24 mouse cellular contexts compared by ENCODE assay signal in the genomic region with DNA sequence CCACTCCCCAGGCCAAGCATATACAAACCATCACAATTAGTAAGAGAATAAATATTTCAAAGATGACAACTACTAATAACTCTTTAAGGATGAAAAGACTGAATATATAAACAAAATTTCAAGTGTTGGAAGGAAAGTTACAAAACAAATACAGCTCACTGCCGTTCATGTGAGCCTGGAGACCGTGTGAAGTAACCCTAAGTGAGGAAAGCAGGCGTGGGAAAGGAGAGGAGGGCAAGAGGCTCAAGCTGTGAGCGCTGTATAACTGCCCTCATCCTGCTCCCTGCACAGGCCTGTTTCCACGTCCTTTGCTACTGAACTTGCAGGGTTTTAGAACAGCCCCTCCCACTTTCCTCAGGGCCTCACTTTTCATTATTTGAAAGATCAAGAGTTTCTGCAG. TPM values are rescaled to one million over a fixed set of nuclear protein-coding genes. Genes with fewer than 3 reads are reported as not detected.
DNase-seq lines count a peak whose midpoint lies in the region; ATAC-seq and TF ChIP-seq lines count a peak whose summit lies in the region.
"Had no signal": no experiment of that assay in that cellular context is flagged by ENCODE, and none has a peak within 500 bp of the region (broad histone marks: within the 10 kb centered on the region; RNA-seq: fewer than 3 reads in every experiment).

No protein-coding gene starts in this region.

- intact Hi-C loops in gastrocnemius, adult 2 months (cut with DNase I) = no loop called here

- no peak for ATAC-seq in liver, embryonic 15.5 days (ENCODE audit: insufficient read depth)
- no peak for ATAC-seq in liver, embryonic 12.5 days
- ATAC-seq in midbrain, embryonic 11.5 days (ENCODE audit: low FRiP score) = no peak
- no peak for ATAC-seq in midbrain, embryonic 16.5 days
- ATAC-seq: activated CD4-positive, CD25-positive, alpha-beta regulatory T cell, adult 4 months; forebrain, embryonic 13.5 days; forebrain, embryonic 16.5 days; hindbrain, embryonic 16.5 days had no signal

- no peaks in the 10 kb centered on the region for H3K9me3 ChIP-seq in liver, embryonic 15.5 days (replicated peaks)
- H3K9me3 ChIP-seq in liver, embryonic 12.5 days (replicated peaks) = no peaks in the 10 kb centered on the region
- no peaks in the 10 kb centered on the region for H3K9me3 ChIP-seq in midbrain, embryonic 11.5 days (ENCODE audit: control insufficient read depth, low read length)
- H3K9me3 ChIP-seq in midbrain, embryonic 16.5 days (replicated peaks; ENCODE audit: control insufficient read depth, low read length, poor library complexity, severe bottlenecking) = no peaks in the 10 kb centered on the region
- H3K9me3 ChIP-seq: forebrain, embryonic 10.5 days; forebrain, embryonic 13.5 days; heart, embryonic 12.5 days; heart, embryonic 15.5 days; hindbrain, embryonic 10.5 days; hindbrain, embryonic 13.5 days had no signal

- no peak overlapping the region for H3K4me2 ChIP-seq in liver, embryonic 15.5 days
- H3K4me2 ChIP-seq in liver, embryonic 12.5 days = no peak overlapping the region
- H3K4me2 ChIP-seq in midbrain, embryonic 11.5 days = no peak overlapping the region
- H3K4me2 ChIP-seq in midbrain, embryonic 16.5 days (ENCODE audit: low read length) = no peak overlapping the region
- H3K4me2 ChIP-seq: forebrain, embryonic 13.5 days; heart, embryonic 12.5 days; heart, embryonic 15.5 days; hindbrain, embryonic 13.5 days had no signal

- H3K27ac ChIP-seq in gastrocnemius, adult 2 months = no peak overlapping the region
- H3K27ac ChIP-seq in liver, embryonic 15.5 days (replicated peaks) = peak overlapping the region; percentile 25; the same call in 1 of the 2 replicates
- H3K27ac ChIP-seq in liver, embryonic 12.5 days = no peak overlapping the region
- H3K27ac ChIP-seq in midbrain, embryonic 11.5 days (ENCODE audit: low read depth, low read length) = no peak overlapping the region
- H3K27ac ChIP-seq in midbrain, embryonic 16.5 days (ENCODE audit: low read length) = no peak overlapping the region
- H3K27ac ChIP-seq: forebrain, embryonic 10.5 days; forebrain, embryonic 13.5 days; heart, embryonic 15.5 days; hindbrain, embryonic 10.5 days; hindbrain, embryonic 13.5 days had no signal

- 75% methylated on average over 5 of the region's 5 CpGs for WGBS in liver, embryonic 15.5 days (ENCODE audit: insufficient replicate concordance)
- WGBS in liver, embryonic 12.5 days (ENCODE audit: insufficient replicate concordance) = 77% methylated on average over 5 of the region's 5 CpGs
- WGBS in midbrain, embryonic 11.5 days = 87% methylated on average over 5 of the region's 5 CpGs
- 73% methylated on average over 5 of the region's 5 CpGs for WGBS in midbrain, embryonic 16.5 days

- H3K4me1 ChIP-seq in liver, embryonic 15.5 days (replicated peaks) = peaks cover 42% of the 10 kb centered on the region
- H3K4me1 ChIP-seq in liver, embryonic 12.5 days = peaks cover 55% of the 10 kb centered on the region
- H3K4me1 ChIP-seq in midbrain, embryonic 11.5 days (ENCODE audit: control insufficient read depth, insufficient read depth, low read length) = no peaks in the 10 kb centered on the region
- peaks cover 2% of the 10 kb centered on the region; the same call in 1 of the 2 replicates for H3K4me1 ChIP-seq in midbrain, embryonic 16.5 days (ENCODE audit: control insufficient read depth, insufficient read depth, low read length)
- H3K4me1 ChIP-seq: forebrain, embryonic 10.5 days had no signal

- TF ChIP-seq CTCF in gastrocnemius, adult 2 months (IDR thresholded peaks at IDR 0.05) = no peak

- DNase-seq in gastrocnemius, adult 2 months = peak; percentile 9
- no peak for DNase-seq in gastrocnemius, postnatal 4 days (ENCODE audit: low spot score in 2 of 2)
- peak; percentile 59 for DNase-seq in midbrain, embryonic 11.5 days (ENCODE audit: low spot score, missing footprints)
- DNase-seq: adrenal gland, postnatal 10 days; adrenal gland, postnatal 36 days; cerebellum, adult 18-20 months; cerebellum, adult 9-10 months; cerebellum, postnatal 14 days; gastrocnemius, postnatal 14 days; heart, adult 18-20 months; heart, postnatal 10 days; heart, postnatal 36 days had no signal

- no peak overlapping the region for H3K4me3 ChIP-seq in gastrocnemius, adult 2 months
- no peak overlapping the region for H3K4me3 ChIP-seq in liver, embryonic 15.5 days (replicated peaks)
- H3K4me3 ChIP-seq in liver, embryonic 12.5 days = no peak overlapping the region
- H3K4me3 ChIP-seq in midbrain, embryonic 11.5 days (ENCODE audit: low read depth, low read length) = no peak overlapping the region
- H3K4me3 ChIP-seq in midbrain, embryonic 16.5 days (ENCODE audit: low read depth, low read length) = no peak overlapping the region
- H3K4me3 ChIP-seq: forebrain, embryonic 10.5 days; forebrain, embryonic 13.5 days; heart, embryonic 12.5 days; heart, embryonic 15.5 days; hindbrain, embryonic 10.5 days; hindbrain, embryonic 13.5 days had no signal

- H3K9ac ChIP-seq in liver, embryonic 15.5 days = no peak overlapping the region
- no peak overlapping the region; the same call in 1 of the 2 replicates for H3K9ac ChIP-seq in liver, embryonic 12.5 days
- H3K9ac ChIP-seq in midbrain, embryonic 11.5 days (ENCODE audit: low read length) = no peak overlapping the region
- no peak overlapping the region for H3K9ac ChIP-seq in midbrain, embryonic 16.5 days (ENCODE audit: low read depth, low read length)
- H3K9ac ChIP-seq: forebrain, embryonic 13.5 days; heart, embryonic 12.5 days; heart, embryonic 15.5 days; hindbrain, embryonic 13.5 days had no signal

- no peaks in the 10 kb centered on the region for H3K27me3 ChIP-seq in liver, embryonic 15.5 days
- H3K27me3 ChIP-seq in liver, embryonic 12.5 days (replicated peaks) = no peaks in the 10 kb centered on the region
- no peaks in the 10 kb centered on the region for H3K27me3 ChIP-seq in midbrain, embryonic 11.5 days (ENCODE audit: control insufficient read depth, insufficient read depth, low read length)
- H3K27me3 ChIP-seq in midbrain, embryonic 16.5 days (ENCODE audit: control insufficient read depth, insufficient read depth, low read depth, low read length) = no peaks in the 10 kb centered on the region
- H3K27me3 ChIP-seq: forebrain, embryonic 13.5 days; heart, embryonic 12.5 days; heart, embryonic 15.5 days; hindbrain, embryonic 13.5 days had no signal

- peaks cover 48% of the 10 kb centered on the region for H3K36me3 ChIP-seq in liver, embryonic 15.5 days (replicated peaks)
- peaks cover 58% of the 10 kb centered on the region for H3K36me3 ChIP-seq in liver, embryonic 12.5 days
- H3K36me3 ChIP-seq in midbrain, embryonic 11.5 days (ENCODE audit: control insufficient read depth, insufficient read depth, low read length) = peaks cover 3% of the 10 kb centered on the region; the same call in 1 of the 2 replicates
- peaks cover 2% of the 10 kb centered on the region; the same call in 1 of the 2 replicates for H3K36me3 ChIP-seq in midbrain, embryonic 16.5 days (ENCODE audit: control insufficient read depth, insufficient read depth, low read length)

RNA-seq across cellular contexts. Expression of a gene that starts 32.5 kb away (rescaled TPM):
- 10 to 100 TPM; 14.3 to 16.7 TPM for total RNA-seq in gastrocnemius, adult 2 months (2021)
- total RNA-seq in gastrocnemius, postnatal 4 days (2021) = 10 to 100 TPM; 24.8 to 27.5 TPM
- 9.0 and 9.5 TPM in 2 replicates for polyA plus RNA-seq in liver, embryonic 15.5 days (2015; fragmentation: Nextera tagmentation; extraction: Ambion mirVana)
- 15.4 and 15.7 TPM in 2 replicates for polyA plus RNA-seq in liver, embryonic 12.5 days (2016; fragmentation: Nextera tagmentation; extraction: Ambion mirVana)
- polyA plus RNA-seq in midbrain, embryonic 11.5 days (2014; fragmentation: Nextera tagmentation; extraction: Ambion mirVana) = 41.2 TPM in 2 replicates
- polyA plus RNA-seq in midbrain, embryonic 16.5 days (2015; fragmentation: Nextera tagmentation; extraction: Ambion mirVana) = 74.6 and 76.1 TPM in 2 replicates

Comparison
In these comparisons a context has a peak if more than half of its experiments do, and no peak if none do; other contexts are left out.
1. DNase-seq: peak in gastrocnemius, adult 2 months (single experiment) and midbrain, embryonic 11.5 days (single experiment); none in gastrocnemius, postnatal 4 days (0 of 2).